Mouse (Mus musculus) liver, postnatal 0 days (tissue): ENCODE results near the gene Ap3b1. TPM values are rescaled to one million over a fixed set of nuclear protein-coding genes. Genes with fewer than 3 reads are reported as not detected.

Source experiments
- ATAC-seq: fragments of 200-750 bp; cut with Nextera tagmentation; 2 replicates; pipeline ENCODE4 v1.8.0; 2017; ENCODE audit warnings: mild to moderate bottlenecking, moderate library complexity
- DNase-seq: peaks from one replicate; pipeline ENCODE4 v3.0.0-alpha.2; 2016
- H3K27ac ChIP-seq: fragments of 300-500 bp; sonication (generic); 2 replicates; pipeline ENCODE4 v1.5.1; 2014; ENCODE audit warnings: antibody characterized with exemption, moderate library complexity, mild to moderate bottlenecking, low read depth
- H3K27me3 ChIP-seq: fragments of 300-500 bp; sonication (generic); 2 replicates; pipeline ENCODE4 v1.6.1; 2014; ENCODE audit warnings: low read length, control low read depth, mixed read lengths; ENCODE audit not compliant: insufficient read depth
- H3K36me3 ChIP-seq: fragments of 300-500 bp; sonication (generic); replicated peaks from 2 replicates; pipeline ENCODE4 v1.6.1; 2014; ENCODE audit warnings: mild to moderate bottlenecking, control low read depth, low read length, moderate library complexity, mixed read lengths; ENCODE audit not compliant: insufficient read depth
- H3K4me1 ChIP-seq: fragments of 300-500 bp; sonication (generic); 2 replicates; pipeline ENCODE4 v1.6.1; 2014; ENCODE audit warnings: antibody characterized with exemption, mild to moderate bottlenecking, control low read depth; ENCODE audit not compliant: insufficient read depth
- H3K4me2 ChIP-seq: fragments of 300-500 bp; sonication (generic); 2 replicates; pipeline ENCODE4 v1.6.1; 2014; ENCODE audit warnings: low read depth, mild to moderate bottlenecking, low read length, moderate library complexity, mixed read lengths
- H3K4me3 ChIP-seq: fragments of 300-500 bp; sonication (generic); 2 replicates; pipeline ENCODE4 v1.5.1; 2014; ENCODE audit warnings: low read depth, low read length
- H3K9ac ChIP-seq: fragments of 300-500 bp; sonication (generic); replicated peaks from 2 replicates; pipeline ENCODE4 v1.6.1; 2014; ENCODE audit warnings: mild to moderate bottlenecking, moderate library complexity
- H3K9me3 ChIP-seq: fragments of 300-500 bp; sonication (generic); 2 replicates; pipeline ENCODE4 v1.6.1; 2016; ENCODE audit warnings: mild to moderate bottlenecking, control low read depth, low read length, mixed read lengths
- CTCF ChIP-seq: sonication (generic); IDR thresholded peaks from 2 replicates; pipeline ENCODE4 v1.5.1; 2016; ENCODE audit warnings: antibody characterized with exemption, low read depth
- EP300 ChIP-seq: IDR thresholded peaks from 2 replicates; pipeline ENCODE4 v1.6.1; 2016; ENCODE audit warnings: antibody characterized with exemption, low read depth, mild to moderate bottlenecking
- WGBS: fragments of 180-500 bp; shearing (Covaris S2); extraction: QIAGEN DNeasy Blood & Tissue Kit; methylation state at CpG from one replicate; pipeline ENCODE4 v1.1.7; 2014; ENCODE audit not compliant: insufficient replicate concordance; 5-methylcytosine and 5-hydroxymethylcytosine counted together
- polyA plus RNA-seq: library from polyadenylated mRNA; unstranded; fragments of >200 nt; fragmentation: Nextera tagmentation; extraction: Ambion mirVana; gene quantifications from 2 replicates; pipeline ENCODE4 v1.2.1, GENCODE M21; 2015

Ap3b1 gene
- polyA plus RNA-seq, 1 experiment from 2014 or later = 15.1 TPM

DNA sequence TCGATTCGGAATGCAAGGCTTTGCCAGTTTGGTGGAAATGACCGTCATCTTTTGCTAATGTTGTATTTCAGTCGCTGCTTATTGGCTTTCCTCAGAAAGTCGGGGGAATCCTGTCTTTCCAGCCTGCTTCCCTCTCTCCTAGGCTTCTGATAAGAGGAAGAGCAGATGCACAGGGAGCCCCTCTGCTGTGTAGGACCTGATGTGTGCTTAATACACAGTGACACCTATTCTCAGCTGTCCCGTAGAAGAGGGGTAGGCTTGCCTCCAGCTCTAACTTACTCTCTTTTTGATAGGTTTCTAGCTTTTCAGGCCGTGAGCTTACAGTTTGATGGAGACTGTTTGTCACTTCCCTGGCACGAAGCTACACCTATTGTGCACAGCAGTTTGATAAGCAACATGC, 132.4 kb downstream of the Ap3b1 start:
- Histone ChIP-seq H3K36me3 (peaks cover 37% of the 10 kb centered on the region), H3K9me3 (no peaks in the 10 kb centered on the region), H3K4me2 (no peak overlapping the region), H3K27ac (no peak overlapping the region), H3K27me3 (no peaks in the 10 kb centered on the region), H3K9ac (no peak overlapping the region), H3K4me3 (no peak overlapping the region), H3K4me1 (no peaks in the 10 kb centered on the region)
- 81% methylated on average over 8 of the region's 8 CpGs for WGBS
- TF ChIP-seq CTCF (no peak), EP300 (no peak)
- no peak for ATAC-seq
- DNase-seq = no peak

DNA sequence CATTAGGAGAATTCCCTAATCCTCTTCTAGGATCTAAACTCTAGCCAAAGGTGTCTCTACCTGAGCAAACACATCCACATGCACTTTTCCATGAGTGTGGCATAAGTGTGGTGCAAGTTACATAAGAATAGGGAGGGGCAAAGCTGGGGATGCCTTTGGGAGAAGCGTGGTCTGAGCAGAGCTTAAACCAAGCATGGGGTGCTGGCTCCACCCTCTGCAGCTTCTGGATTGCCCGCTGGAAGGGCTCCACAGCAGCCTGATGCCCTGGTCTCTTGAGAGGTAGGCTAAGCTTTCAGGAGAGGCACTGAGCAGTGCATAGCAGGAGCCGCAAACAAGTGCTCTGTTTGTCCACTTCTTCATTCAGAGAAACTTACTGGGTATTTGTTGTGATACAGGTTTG, 138.8 kb downstream of the Ap3b1 start:
- no peaks in the 10 kb centered on the region for H3K4me1 ChIP-seq
- H3K36me3 ChIP-seq = peaks cover 39% of the 10 kb centered on the region
- no peaks in the 10 kb centered on the region for H3K27me3 ChIP-seq
- H3K9ac ChIP-seq = no peak overlapping the region
- ATAC-seq (no peak), DNase-seq (no peak)
- H3K4me2 ChIP-seq = no peak overlapping the region
- H3K4me3 ChIP-seq = no peak overlapping the region
- H3K27ac ChIP-seq = no peak overlapping the region
- no peak for TF ChIP-seq EP300
- TF ChIP-seq CTCF = no peak
- WGBS = 86% methylated on average over 3 of the region's 3 CpGs
- H3K9me3 ChIP-seq = no peaks in the 10 kb centered on the region

DNA sequence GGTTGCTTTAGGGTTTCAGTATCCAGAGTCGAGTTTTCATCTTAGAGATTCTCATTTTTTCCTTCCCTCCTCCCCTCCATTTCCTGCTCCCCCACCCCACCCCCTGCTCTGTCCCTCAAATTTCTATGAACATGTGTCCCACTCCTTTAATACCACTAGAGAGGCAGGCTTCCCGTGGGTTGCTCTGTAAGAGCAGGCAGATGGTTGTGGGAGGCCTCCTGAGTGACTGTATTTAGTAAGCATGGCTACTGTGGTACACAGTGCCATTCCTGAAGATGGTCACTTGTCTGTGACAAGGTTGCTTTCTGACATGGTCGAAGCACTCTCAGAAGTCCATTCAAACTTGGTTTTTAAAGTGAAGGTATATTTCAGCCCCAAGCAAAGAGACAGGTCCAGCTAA, 147.7 kb downstream of the Ap3b1 start:
- H3K4me3 ChIP-seq = no peak overlapping the region
- WGBS = 82% methylated on average over 3 of the region's 3 CpGs
- H3K27ac ChIP-seq = no peak overlapping the region
- H3K9ac ChIP-seq = no peak overlapping the region
- no peak overlapping the region for H3K4me2 ChIP-seq
- ATAC-seq (no peak), DNase-seq (no peak)
- peaks cover 42% of the 10 kb centered on the region for H3K36me3 ChIP-seq
- no peaks in the 10 kb centered on the region for H3K4me1 ChIP-seq
- no peak for TF ChIP-seq CTCF
- TF ChIP-seq EP300 = no peak
- H3K27me3 ChIP-seq = no peaks in the 10 kb centered on the region
- H3K9me3 ChIP-seq = no peaks in the 10 kb centered on the region

- Histone ChIP-seq H3K4me2 (no peak overlapping the region), H3K4me3 (no peak overlapping the region), H3K27me3 (no peaks in the 10 kb centered on the region), H3K9me3 (no peaks in the 10 kb centered on the region), H3K9ac (no peak overlapping the region), H3K36me3 (peaks cover 33% of the 10 kb centered on the region), H3K27ac (no peak overlapping the region), H3K4me1 (no peaks in the 10 kb centered on the region)
- ATAC-seq (no peak), DNase-seq (no peak)
- WGBS = 90% methylated on average over 8 of the region's 8 CpGs
- TF ChIP-seq EP300 (no peak), CTCF (no peak)
Observed at GRCm38 (mm10) chr13:94508344-94508743, 149.6 kb downstream of the Ap3b1 start.

DNA sequence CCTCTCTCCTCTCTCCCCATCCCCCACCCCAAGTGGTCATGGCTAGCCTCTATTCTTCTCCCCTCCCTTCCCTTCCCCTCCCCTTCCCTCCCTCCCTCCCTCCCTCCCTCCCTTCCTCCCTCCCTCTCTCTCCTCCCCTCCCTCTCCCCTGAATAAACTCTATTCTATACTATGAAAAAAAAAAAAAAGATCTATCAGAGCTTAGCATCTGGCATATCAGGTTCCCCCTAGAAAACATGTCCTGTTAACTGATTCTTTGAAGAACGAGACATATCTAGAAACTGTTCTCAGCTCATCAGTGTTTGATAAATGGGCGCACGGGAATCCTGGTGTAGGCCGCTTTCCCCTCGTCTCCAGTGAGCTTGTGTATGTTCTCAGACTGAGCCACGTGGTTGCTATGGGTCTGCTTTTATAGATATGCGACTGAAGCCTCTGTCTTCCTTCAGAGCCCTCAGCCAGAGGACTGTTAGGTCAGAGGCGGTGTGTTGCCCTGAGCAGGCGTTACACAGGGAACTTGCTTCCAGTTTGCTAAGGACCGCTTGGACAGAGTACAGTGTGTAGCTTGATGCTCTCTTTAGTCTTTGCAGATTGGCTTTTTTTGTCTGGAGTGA, 154.5 kb downstream of the Ap3b1 start:
- Histone ChIP-seq H3K9me3 (no peaks in the 10 kb centered on the region), H3K4me3 (no peak overlapping the region), H3K27ac (no peak overlapping the region), H3K9ac (no peak overlapping the region), H3K4me2 (no peak overlapping the region), H3K27me3 (no peaks in the 10 kb centered on the region), H3K4me1 (no peaks in the 10 kb centered on the region), H3K36me3 (peaks cover 12% of the 10 kb centered on the region; the same call in 1 of the 2 replicates)
- WGBS = 40% methylated on average over 10 of the region's 10 CpGs
- DNase-seq (no peak), ATAC-seq (peak; percentile 72)
- TF ChIP-seq CTCF (no peak), EP300 (no peak)

GRCm38 (mm10) chr13:94513898-94514297, 155.1 kb downstream of the Ap3b1 start:
- Histone ChIP-seq H3K9ac (no peak overlapping the region), H3K4me3 (no peak overlapping the region), H3K36me3 (peaks cover 12% of the 10 kb centered on the region; the same call in 1 of the 2 replicates), H3K9me3 (no peaks in the 10 kb centered on the region), H3K27me3 (no peaks in the 10 kb centered on the region), H3K4me1 (no peaks in the 10 kb centered on the region), H3K4me2 (no peak overlapping the region), H3K27ac (no peak overlapping the region)
- DNase-seq = no peak
- WGBS = 36% methylated on average over 9 of the region's 9 CpGs
- TF ChIP-seq CTCF = no peak
- no peak for TF ChIP-seq EP300
- peak; percentile 43; the same call in 1 of the 2 replicates for ATAC-seq

DNA sequence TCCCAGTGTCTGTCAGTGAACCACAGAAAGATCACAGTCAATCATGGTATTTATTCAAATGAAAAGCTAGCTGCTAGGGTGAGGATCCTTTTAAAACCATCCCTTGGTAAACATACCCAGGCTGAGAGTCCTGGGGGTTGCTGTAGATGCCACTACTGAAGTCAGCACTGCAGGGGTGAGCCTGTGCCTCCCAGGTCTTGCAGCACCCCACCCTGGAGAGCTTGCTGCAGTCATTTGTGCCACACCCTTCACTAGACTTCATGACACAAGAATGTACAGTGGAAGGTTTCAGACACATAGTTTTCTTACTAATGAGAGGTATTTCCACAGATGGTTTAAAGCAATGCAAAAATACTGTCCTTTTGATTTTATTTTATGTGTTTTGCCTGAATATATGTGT, 156.2 kb downstream of the Ap3b1 start:
- no peak overlapping the region for H3K4me3 ChIP-seq
- H3K9me3 ChIP-seq = no peaks in the 10 kb centered on the region
- TF ChIP-seq CTCF (no peak), EP300 (no peak)
- ATAC-seq (no peak), DNase-seq (no peak)
- H3K9ac ChIP-seq = no peak overlapping the region
- H3K27me3 ChIP-seq = no peaks in the 10 kb centered on the region
- H3K36me3 ChIP-seq = peaks cover 11% of the 10 kb centered on the region; the same call in 1 of the 2 replicates
- no peak overlapping the region for H3K27ac ChIP-seq
- H3K4me1 ChIP-seq = no peaks in the 10 kb centered on the region
- H3K4me2 ChIP-seq = no peak overlapping the region
